Mouse (Mus musculus): Measurements from ENCODE around the gene Dennd4b.

DNA sequence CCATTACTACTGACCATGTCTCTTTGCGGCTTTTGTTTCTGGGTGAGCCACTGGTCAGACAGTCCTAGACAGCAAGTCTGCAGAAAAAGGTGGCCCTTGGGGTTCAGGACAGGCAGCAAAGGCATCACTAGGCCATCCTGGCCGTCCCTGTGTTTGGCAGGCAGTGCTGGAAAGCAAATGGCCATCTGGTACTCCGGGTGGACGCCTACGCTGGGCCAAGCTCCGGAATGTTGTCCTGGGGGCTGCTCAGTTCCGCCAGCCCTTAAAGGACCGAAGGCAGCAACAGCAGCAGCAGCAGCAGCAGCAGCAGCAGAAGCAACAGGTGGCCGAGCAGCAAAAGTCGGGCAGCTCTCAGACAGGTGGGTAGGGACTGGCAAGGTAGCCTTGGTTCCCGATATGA is 10.3 kb downstream of the Dennd4b start:
- TF ChIP-seq EP300 (IDR thresholded peaks at IDR 0.05) (no peak), CTCF (IDR thresholded peaks at IDR 0.05) (no peak)

Measured in lung, postnatal 0 days (tissue).